Mouse (Mus musculus) lung, embryonic 16.5 days (tissue): Measurements from ENCODE around the gene Gm3233. TPM values are rescaled to one million over a fixed set of nuclear protein-coding genes. Genes with fewer than 3 reads are reported as not detected.
"Not testable (repeated sequence)": the region's sequence is repeated elsewhere in the genome, so short reads cannot be mapped to it uniquely, and the experiment has no call there.

Source experiments
- ATAC-seq: fragments of 200-750 bp; cut with Nextera tagmentation; 2 replicates; pipeline ENCODE4 v1.8.0; 2017; ENCODE audit warnings: low read depth, mild to moderate bottlenecking, moderate library complexity
- H3K27ac ChIP-seq: fragments of 300-500 bp; sonication (generic); 2 replicates; pipeline ENCODE4 v1.5.1; 2014; ENCODE audit warnings: mild to moderate bottlenecking, control low read depth, low read length
- H3K27me3 ChIP-seq: fragments of 300-500 bp; sonication (generic); 2 replicates; pipeline ENCODE4 v1.6.1; 2014; ENCODE audit warnings: low read depth, low read length, mixed read lengths; ENCODE audit not compliant: control insufficient read depth, insufficient read depth
- H3K36me3 ChIP-seq: fragments of 300-500 bp; sonication (generic); 2 replicates; pipeline ENCODE4 v1.6.1; 2014; ENCODE audit warnings: low read length; ENCODE audit not compliant: control insufficient read depth, insufficient read depth
- H3K4me1 ChIP-seq: fragments of 300-500 bp; sonication (generic); replicated peaks from 2 replicates; pipeline ENCODE4 v1.6.1; 2014; ENCODE audit warnings: low read length, mixed read lengths; ENCODE audit not compliant: control insufficient read depth, insufficient read depth
- H3K4me2 ChIP-seq: fragments of 300-500 bp; sonication (generic); 2 replicates; pipeline ENCODE4 v1.6.1; 2014; ENCODE audit warnings: low read depth, low read length, control low read depth
- H3K4me3 ChIP-seq: fragments of 300-500 bp; sonication (generic); 2 replicates; pipeline ENCODE4 v1.5.1; 2014; ENCODE audit warnings: mild to moderate bottlenecking, low read length, control low read depth
- H3K9ac ChIP-seq: fragments of 300-500 bp; sonication (generic); 2 replicates; pipeline ENCODE4 v1.6.1; 2014; ENCODE audit warnings: low read length, control low read depth
- H3K9me3 ChIP-seq: fragments of 300-500 bp; sonication (generic); 2 replicates; pipeline ENCODE4 v1.6.1; 2016; ENCODE audit warnings: low read length; ENCODE audit not compliant: control insufficient read depth
- WGBS: fragments of 180-500 bp; shearing (Covaris S2); extraction: QIAGEN DNeasy Blood & Tissue Kit; methylation state at CpG from one replicate; pipeline ENCODE4 v1.1.7; 2014; 5-methylcytosine and 5-hydroxymethylcytosine counted together
- polyA plus RNA-seq: library from polyadenylated mRNA; unstranded; fragments of >200 nt; fragmentation: Nextera tagmentation; extraction: Ambion mirVana; gene quantifications from 2 replicates; pipeline ENCODE4 v1.2.1, GENCODE M21; 2015

The Gm3233 gene
- polyA plus RNA-seq = not detected in 2 replicates

DNA sequence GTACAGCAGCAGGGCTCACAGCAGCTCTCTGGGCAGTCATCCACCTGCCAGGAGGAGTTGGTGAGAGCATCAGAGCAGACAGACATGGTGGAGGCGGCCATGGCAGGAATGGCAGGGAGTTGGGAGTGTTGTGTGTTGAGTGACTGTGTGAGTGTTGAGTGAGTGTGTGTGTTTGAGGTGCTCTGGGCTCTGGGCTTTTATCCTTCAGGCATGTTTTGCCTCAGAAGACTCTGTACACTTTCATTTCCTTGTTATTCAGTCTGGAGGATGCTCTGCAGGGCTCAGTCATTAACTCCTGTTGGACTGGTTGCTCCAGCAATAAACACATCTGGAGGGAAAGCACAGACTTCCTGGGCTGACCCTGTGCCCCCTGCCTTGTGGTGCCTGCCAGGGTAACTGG is at the start of gene Gm3233:
Gene Gm3233, minus strand, starts transcription at position 101 of the 400 bp plus-strand sequence.
- not testable (repeated sequence) for H3K27me3 ChIP-seq, H3K4me3 ChIP-seq, H3K4me2 ChIP-seq, H3K9me3 ChIP-seq, H3K4me1 ChIP-seq, H3K9ac ChIP-seq, H3K36me3 ChIP-seq, ATAC-seq, H3K27ac ChIP-seq
- WGBS = no CpG with 5 or more reads among the region's 1 CpGs

DNA sequence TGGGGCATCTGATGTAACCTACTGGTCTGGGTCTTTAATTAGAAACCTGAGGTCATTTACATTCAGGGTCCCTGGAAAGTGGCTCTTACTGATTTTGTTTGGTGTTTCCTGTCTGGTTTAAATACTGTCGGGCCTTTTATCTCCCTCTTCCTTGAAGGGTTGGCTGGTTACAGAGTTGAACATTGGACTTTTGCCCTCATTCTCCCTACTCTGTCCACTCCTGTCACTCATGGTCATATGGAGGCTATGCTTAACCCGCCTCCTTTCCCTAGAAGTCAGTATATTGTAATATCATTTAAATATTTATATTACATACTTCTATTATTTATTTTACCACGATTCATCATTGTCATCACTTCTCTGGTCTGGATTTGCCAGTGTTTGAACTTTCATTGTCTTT is 44.6 kb upstream of the Gm3233 start:
- WGBS = 33% methylated on average over 3 of the region's 3 CpGs
- H3K4me3 ChIP-seq = no peak overlapping the region
- H3K4me1 ChIP-seq = no peaks in the 10 kb centered on the region
- peak; percentile 59 for ATAC-seq
- no peaks in the 10 kb centered on the region for H3K36me3 ChIP-seq
- H3K27ac ChIP-seq = no peak overlapping the region
- H3K27me3 ChIP-seq = no peaks in the 10 kb centered on the region
- H3K9me3 ChIP-seq = no peaks in the 10 kb centered on the region
- no peak overlapping the region for H3K4me2 ChIP-seq
- H3K9ac ChIP-seq = no peak overlapping the region

DNA sequence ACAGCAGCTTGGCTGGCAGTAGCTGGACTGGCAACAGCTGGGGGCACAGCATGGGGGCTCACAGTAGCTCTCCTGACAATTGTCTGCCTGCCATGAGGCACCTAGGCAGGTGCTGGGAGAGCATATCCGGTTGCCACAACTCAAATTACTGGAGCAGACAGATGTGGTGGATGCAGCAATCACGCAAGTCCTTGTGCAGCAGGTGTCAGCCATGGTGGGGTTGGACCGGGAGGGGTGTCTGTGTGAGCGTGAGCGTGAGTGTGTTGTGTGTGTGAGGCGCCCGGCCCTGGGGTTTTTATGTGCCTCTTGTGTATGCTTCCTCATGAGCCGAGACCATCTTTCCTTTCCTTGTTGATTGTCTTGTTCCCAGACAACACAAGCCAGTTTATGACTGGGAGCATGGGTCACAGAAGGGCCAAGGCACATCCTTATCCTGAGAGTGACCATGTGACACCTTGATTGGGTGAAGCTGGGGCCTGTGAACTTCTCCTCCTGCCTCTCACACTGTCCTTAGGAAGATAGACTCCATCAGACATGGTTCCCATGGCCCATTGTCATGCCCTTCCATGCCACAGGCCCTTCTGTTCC is 39.5 kb upstream of the Gm3233 start, which contains the start of gene Gm19668:
Gene Gm19668, minus strand, starts transcription at position 213 of the 588 bp plus-strand sequence.
- ATAC-seq = no peak
- WGBS = 56% methylated on average over 8 of the region's 8 CpGs
- H3K4me3 ChIP-seq = no peak within 1 kb of the TSS
- H3K36me3 ChIP-seq = no peaks in the 10 kb centered on the region
- H3K27ac ChIP-seq = no peak within 1 kb of the TSS
- no peaks in the 10 kb centered on the region for H3K4me1 ChIP-seq
- H3K9me3 ChIP-seq = no peaks in the 10 kb centered on the region
- no peak within 1 kb of the TSS for H3K9ac ChIP-seq
- H3K27me3 ChIP-seq = no peaks in the 10 kb centered on the region
- no peak within 1 kb of the TSS for H3K4me2 ChIP-seq

DNA sequence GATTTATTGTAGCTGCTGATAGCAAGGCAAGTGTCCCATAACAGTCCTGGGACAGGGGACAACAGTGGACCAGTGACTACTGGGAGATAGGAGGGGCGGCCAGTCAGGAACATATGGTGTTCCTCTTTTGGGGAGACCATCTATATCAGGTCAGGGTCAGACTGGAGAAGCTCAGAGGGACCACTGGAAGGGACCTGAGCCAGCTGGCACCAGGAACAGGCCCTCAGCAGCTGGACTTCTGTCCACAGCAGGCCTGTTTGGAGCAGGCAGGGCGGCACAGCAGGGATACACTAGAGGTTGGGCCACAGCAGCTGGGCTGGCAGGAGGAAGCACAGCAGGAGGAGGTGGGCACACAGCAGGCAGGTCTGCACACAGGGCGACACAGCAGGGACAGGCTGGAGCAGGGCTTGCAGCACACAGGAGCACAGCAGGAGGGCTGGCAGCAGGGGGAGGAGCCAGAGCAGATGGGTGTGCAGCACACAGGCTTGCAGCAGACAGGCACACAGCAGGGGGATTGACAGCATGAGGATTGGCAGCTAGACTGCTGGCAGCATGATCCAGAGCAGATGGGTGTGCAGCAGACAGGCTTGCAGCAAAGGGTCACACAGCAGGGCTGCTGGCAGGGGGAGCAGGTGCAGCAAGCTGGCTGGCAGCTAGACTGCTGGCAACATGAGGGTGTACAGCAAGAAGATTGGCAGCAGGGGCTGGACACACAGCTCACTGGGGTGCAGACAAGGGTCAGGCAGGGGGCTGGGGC is 38.9 kb upstream of the Gm3233 start:
- H3K36me3 ChIP-seq, H3K4me3 ChIP-seq, ATAC-seq, H3K4me2 ChIP-seq, H3K4me1 ChIP-seq, H3K27ac ChIP-seq, H3K27me3 ChIP-seq, H3K9me3 ChIP-seq, H3K9ac ChIP-seq: not testable (repeated sequence)
- WGBS = 34% methylated on average over 3 of the region's 3 CpGs

DNA sequence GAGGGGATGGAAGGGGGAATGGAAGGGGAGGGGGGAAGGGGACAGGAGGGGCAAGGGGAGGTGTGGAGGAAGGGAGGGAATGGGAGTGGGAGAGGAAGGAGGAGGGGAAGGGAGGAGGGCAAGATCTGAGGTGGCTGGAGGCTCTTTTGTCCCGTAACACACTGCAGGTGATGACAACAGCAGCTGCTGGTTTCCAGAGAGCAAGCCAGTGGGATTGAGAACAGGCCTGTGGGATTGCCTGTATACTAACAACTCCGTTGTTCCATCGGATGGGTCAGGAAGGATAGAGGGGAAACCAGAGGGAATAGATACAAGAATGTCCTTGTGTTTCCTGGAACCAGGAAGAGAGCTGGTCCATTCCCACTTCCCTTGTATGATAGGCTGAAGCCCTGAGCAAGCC is 38.2 kb upstream of the Gm3233 start:
- H3K9ac ChIP-seq = no peak overlapping the region
- WGBS = 8% methylated on average over 3 of the region's 3 CpGs
- no peaks in the 10 kb centered on the region for H3K27me3 ChIP-seq
- no peaks in the 10 kb centered on the region for H3K9me3 ChIP-seq
- H3K27ac ChIP-seq = no peak overlapping the region
- no peak for ATAC-seq
- no peaks in the 10 kb centered on the region for H3K36me3 ChIP-seq
- H3K4me1 ChIP-seq = no peaks in the 10 kb centered on the region
- H3K4me2 ChIP-seq = no peak overlapping the region
- H3K4me3 ChIP-seq = no peak overlapping the region

DNA sequence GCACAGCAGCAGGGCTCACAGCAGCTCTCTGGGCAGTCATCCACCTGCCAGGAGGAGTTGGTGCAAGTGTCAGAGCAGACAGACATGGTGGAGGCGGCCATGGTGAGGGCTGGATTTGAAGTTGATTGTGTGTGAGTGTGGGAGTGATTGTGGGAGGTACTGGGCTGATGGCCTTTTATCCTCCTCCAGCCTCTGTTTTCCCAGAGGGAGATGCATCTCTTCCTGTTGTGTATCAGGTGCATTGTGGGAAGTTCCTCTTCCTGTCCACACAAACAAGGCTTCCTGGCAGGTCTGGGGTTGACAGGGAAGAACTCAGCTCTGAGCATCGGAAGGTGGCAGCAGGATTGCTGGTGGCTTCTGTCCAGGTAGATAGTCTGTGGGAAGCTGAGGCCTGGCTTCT is 35.5 kb upstream of the Gm3233 start, which contains the start of gene Gm9639:
Gene Gm9639, minus strand, starts transcription at position 101 of the 400 bp plus-strand sequence.
- Histone ChIP-seq H3K27ac (no peak within 1 kb of the TSS), H3K27me3 (no peaks in the 10 kb centered on the region), H3K9ac (no peak within 1 kb of the TSS), H3K4me1 (no peaks in the 10 kb centered on the region), H3K9me3 (no peaks in the 10 kb centered on the region), H3K4me3 (no peak within 1 kb of the TSS), H3K4me2 (no peak within 1 kb of the TSS), H3K36me3 (no peaks in the 10 kb centered on the region)
- 46% methylated on average over 2 of the region's 2 CpGs for WGBS
- ATAC-seq = no peak

DNA sequence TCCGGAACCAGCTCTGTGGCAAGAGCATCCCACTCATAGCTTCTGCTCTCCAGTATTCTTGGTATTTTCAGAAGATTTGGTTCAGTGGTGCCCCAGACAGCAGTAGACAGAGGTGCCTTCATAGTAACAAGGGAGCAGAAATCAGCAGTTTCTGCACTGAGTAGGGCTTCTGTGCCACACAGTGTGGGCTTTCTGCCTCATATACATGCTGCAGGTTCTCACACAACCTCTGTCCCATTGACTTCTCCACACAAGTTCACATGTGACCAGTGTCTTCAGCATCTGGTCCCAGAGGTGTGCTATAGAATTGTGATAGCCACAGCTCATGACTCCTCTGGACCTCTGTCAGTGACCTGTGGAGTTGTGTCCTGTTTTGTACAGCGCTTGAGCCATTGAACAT is 29.1 kb upstream of the Gm3233 start:
- H3K27ac ChIP-seq = no peak overlapping the region
- WGBS = 66% methylated on average over 2 of the region's 2 CpGs
- no peak for ATAC-seq
- no peak overlapping the region for H3K4me3 ChIP-seq
- no peaks in the 10 kb centered on the region for H3K4me1 ChIP-seq
- no peaks in the 10 kb centered on the region for H3K9me3 ChIP-seq
- no peak overlapping the region for H3K9ac ChIP-seq
- no peak overlapping the region for H3K4me2 ChIP-seq
- H3K27me3 ChIP-seq = no peaks in the 10 kb centered on the region
- H3K36me3 ChIP-seq = no peaks in the 10 kb centered on the region

DNA sequence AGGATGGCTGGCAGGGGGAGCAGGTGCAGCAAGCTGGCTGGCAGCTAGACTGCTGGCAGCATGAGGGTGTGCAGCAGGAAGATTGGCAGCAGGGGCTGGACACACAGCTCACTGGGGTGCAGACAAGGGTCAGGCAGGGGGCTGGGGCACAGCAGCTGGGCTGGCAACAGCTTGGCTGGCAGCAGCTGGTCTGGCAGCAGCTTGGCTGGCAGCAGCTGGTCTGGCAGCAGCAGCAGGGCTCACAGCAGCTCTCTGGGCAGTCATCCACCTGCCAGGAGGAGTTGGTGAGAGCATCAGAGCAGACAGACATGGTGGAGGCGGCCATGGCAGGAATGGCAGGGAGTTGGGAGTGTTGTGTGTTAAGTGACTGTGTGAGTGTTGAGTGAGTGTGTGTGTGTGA is 28.4 kb upstream of the Gm3233 start, which contains the start of gene Gm7137:
Gene Gm7137, minus strand, starts transcription at position 325 of the 400 bp plus-strand sequence.
- WGBS = no CpG with 5 or more reads among the region's 1 CpGs
- H3K9me3 ChIP-seq, ATAC-seq: not testable (repeated sequence)

DNA sequence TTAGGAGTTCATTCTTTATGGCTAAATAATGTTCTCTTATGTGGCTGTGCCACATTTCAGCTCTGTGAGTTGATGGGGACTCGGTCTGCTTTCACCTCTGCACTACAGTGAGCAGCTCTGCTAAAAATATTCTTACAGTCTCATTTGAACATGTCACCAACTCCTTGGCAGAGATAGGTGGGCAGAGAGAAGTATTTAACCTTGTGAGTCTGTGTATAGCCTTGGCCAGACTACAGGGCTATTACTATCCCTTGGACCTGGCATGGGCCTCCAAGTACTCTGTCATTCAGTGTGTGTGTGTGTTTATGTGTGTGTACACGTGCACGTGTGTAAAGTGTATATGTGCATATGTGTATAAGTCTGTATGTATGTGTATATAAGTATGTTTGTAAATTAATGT is 23.9 kb upstream of the Gm3233 start:
- ATAC-seq, H3K4me3 ChIP-seq, H3K9me3 ChIP-seq, H3K4me2 ChIP-seq, H3K9ac ChIP-seq, H3K27me3 ChIP-seq, H3K4me1 ChIP-seq, H3K36me3 ChIP-seq, H3K27ac ChIP-seq: not testable (repeated sequence)
- 100% methylated on average over 1 of the region's 3 CpGs for WGBS

More for the DNA sequence above, 28.4 kb upstream of the Gm3233 start, which contains the start of gene Gm7137:
- not testable (repeated sequence) for H3K36me3 ChIP-seq, H3K4me3 ChIP-seq, H3K4me1 ChIP-seq, H3K27me3 ChIP-seq, H3K4me2 ChIP-seq, H3K27ac ChIP-seq, H3K9ac ChIP-seq
